Mouse (Mus musculus) cerebellum, adult 2 months (tissue): ENCODE results near the gene Pfkfb3. TPM values are rescaled to one million over a fixed set of nuclear protein-coding genes. Genes with fewer than 3 reads are reported as not detected.

Experiments used
- DNase-seq, 2 experiments: peaks; one replicate each; pipeline ENCODE4 v3.0.0; 2021
- H3K27ac ChIP-seq: fragments of 200-500 bp; 2 replicates; pipeline ENCODE4 v1.5.1; 2012; ENCODE audit warnings: low read length, control low read depth, inconsistent platforms; ENCODE audit not compliant: insufficient read depth
- H3K27me3 ChIP-seq: fragments of 200-500 bp; 2 replicates; pipeline ENCODE4 v1.6.1; 2012; ENCODE audit warnings: inconsistent platforms, mild to moderate bottlenecking, low read length, moderate library complexity; ENCODE audit not compliant: control insufficient read depth, insufficient read depth
- H3K4me1 ChIP-seq: fragments of 200-500 bp; 2 replicates; pipeline ENCODE4 v1.6.1; 2011; ENCODE audit warnings: low read length; ENCODE audit not compliant: control insufficient read depth, insufficient read depth
- H3K4me3 ChIP-seq: fragments of 200-500 bp; replicated peaks from 2 replicates; pipeline ENCODE3; 2011; ENCODE audit warnings: mild to moderate bottlenecking, low read depth, low read length, control low read depth; ENCODE audit not compliant: insufficient read depth
- CTCF ChIP-seq: fragments of 200-500 bp; IDR thresholded peaks from 2 replicates; pipeline ENCODE4 v1.5.1; 2011; ENCODE audit warnings: low read depth, mild to moderate bottlenecking, control low read depth, low read length, moderate library complexity, borderline replicate concordance; ENCODE audit not compliant: insufficient read depth
- POLR2A ChIP-seq: fragments of 200-500 bp; IDR thresholded peaks from 2 replicates; pipeline ENCODE4 v1.6.1; 2011; ENCODE audit warnings: low read length, control low read depth, borderline replicate concordance; ENCODE audit not compliant: insufficient read depth
- WGBS: fragments of 180-500 bp; shearing (Covaris S2); methylation state at CpG from one replicate; pipeline ENCODE4 v1.1.7; 2018; 5-methylcytosine and 5-hydroxymethylcytosine counted together
- polyA plus RNA-seq: library from polyadenylated mRNA; depleted of rRNA; stranded (reverse); fragments of >200 nt; gene quantifications from 2 replicates; pipeline ENCODE4 v1.2.3, GENCODE M21; 2012

Gene Pfkfb3
- polyA plus RNA-seq, 1 experiment: 38.2 TPM

DNA sequence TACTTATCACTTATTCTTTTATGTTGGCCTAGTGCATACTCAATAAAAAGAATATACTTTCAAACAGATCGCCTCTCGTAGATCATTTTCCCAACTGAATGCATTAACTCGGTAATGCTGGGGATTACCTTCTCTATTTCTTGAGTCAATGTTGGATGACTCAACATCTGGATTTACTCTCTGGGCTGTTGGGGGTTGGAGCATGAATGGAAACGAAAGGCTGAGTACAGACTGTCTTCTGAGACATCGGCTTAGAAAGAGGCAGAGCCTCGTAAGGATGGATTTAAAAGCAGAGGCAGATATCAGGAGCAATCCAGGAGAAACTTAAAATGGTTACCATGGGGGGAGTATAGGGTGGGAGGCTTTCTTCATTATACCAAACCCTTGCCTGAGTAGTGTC, 24.3 kb upstream of the Pfkfb3 start:
- TF ChIP-seq POLR2A (no peak), CTCF (no peak)
- WGBS: 92% methylated on average over 6 of the region's 6 CpGs
- Histone ChIP-seq H3K4me1 (no peaks in the 10 kb centered on the region), H3K27me3 (no peaks in the 10 kb centered on the region), H3K4me3 (no peak overlapping the region), H3K27ac (no peak overlapping the region)
- no peak for DNase-seq

DNA sequence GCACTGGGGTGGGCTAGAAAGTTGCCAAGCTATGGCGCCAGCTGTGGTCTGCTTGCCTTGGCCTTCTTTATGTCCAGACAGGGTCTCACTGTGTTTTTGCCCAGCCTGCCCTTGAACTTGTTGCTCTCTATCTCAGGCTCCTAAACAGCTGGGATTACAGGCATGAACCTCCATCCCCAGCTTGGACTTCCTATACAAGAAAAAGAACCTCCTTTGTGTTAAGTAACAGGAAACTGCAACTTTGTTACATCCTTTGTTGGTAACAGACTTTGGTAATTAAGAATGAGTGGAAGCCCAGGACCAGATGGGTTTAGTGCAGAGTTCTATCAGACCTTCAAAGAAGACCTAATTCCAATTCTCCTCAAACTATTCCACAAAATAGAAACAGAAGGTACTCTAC, 19.8 kb upstream of the Pfkfb3 start:
- Histone ChIP-seq H3K4me3 (no peak overlapping the region), H3K27me3 (no peaks in the 10 kb centered on the region), H3K4me1 (no peaks in the 10 kb centered on the region), H3K27ac (no peak overlapping the region)
- WGBS: 94% methylated on average over 1 of the region's 1 CpGs
- DNase-seq: no peak
- TF ChIP-seq CTCF (no peak), POLR2A (no peak)

DNA sequence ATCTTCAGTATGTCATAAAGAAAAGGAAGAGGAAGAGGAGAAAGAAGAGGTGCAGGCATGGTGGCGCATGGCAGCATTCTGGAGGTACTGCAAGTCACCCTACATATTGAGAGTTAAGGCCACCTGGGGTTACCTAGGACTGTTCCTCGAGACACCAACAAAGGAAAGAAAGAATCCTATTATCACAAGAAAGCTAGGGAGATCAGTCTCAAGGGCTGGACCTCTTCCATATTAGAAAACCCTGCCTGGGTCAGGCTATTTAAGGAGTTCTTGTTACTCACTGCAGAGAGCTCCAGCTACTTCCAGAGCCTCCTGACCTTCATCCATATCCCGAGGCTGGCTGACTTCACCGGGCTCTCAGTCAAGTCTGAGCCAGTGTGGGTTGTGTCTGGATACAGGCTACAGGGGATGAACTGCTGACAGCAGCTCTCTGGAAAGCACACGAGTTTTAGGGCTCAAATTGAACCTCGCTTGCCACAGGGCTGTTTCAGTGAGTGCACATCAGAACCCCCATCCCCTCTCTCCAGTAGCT, 17.2 kb upstream of the Pfkfb3 start:
- no peak overlapping the region for H3K27ac ChIP-seq
- no peaks in the 10 kb centered on the region for H3K4me1 ChIP-seq
- peak in 1 of 2 experiments; percentile 14 for DNase-seq
- TF ChIP-seq CTCF: no peak
- no peak for TF ChIP-seq POLR2A
- H3K27me3 ChIP-seq: no peaks in the 10 kb centered on the region
- H3K4me3 ChIP-seq: no peak overlapping the region
- WGBS: 36% methylated on average over 6 of the region's 6 CpGs

DNA sequence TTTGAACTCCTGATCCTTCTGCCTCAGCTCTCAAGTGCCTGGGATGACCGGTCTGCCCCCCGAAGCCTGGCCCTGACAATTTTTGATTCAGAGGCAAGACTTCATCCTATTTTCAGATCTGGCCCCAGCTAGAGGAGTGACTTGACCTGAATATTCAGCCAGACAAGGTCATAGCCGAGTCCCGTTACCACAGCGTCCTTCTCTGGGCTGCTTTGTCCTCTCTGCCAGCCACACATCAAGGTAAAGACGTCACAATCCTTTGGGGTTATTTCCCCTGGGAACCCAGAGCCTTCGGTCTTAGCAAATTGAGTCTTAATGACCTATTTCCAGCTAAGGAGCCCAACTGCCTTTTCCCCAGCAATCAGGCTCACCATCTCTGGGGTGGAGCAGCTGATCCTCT, 14.6 kb upstream of the Pfkfb3 start:
- WGBS: 75% methylated on average over 7 of the region's 7 CpGs
- TF ChIP-seq POLR2A: no peak
- no peak for TF ChIP-seq CTCF

DNA sequence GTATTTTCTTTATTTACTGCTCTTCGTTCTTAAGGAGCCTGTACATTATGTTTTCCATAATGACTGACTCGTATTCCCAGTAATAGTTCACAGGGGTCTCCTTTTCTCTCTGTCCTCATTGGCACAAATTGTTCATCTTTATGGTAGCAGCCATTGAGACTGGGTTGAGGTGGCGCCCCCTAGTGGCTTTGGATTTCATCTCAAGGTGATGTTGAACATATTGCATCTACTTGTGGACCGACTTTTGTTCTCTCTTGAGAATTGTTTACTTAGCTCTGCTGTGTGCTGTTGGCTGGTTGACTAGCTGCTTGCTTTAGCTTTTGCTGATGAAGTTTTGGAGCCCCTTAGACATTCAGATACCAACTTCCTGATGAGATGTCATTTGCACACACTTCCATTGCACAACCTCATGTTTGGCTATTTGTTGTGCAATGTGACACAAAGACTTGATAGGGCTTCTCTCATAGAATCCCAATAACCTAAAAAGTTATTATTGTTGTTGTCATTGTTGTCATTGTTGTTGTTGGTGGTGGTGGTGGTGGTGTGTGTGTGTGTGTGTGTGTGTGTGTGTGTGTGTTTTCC, 14.0 kb upstream of the Pfkfb3 start:
- no peaks in the 10 kb centered on the region for H3K27me3 ChIP-seq
- no peak overlapping the region for H3K4me3 ChIP-seq
- no peak overlapping the region for H3K27ac ChIP-seq
- TF ChIP-seq CTCF (no peak), POLR2A (no peak)
- DNase-seq: no peak
- H3K4me1 ChIP-seq: no peaks in the 10 kb centered on the region
- WGBS: 61% methylated on average over 4 of the region's 4 CpGs

More for the DNA sequence above, 14.6 kb upstream of the Pfkfb3 start:
- no peaks in the 10 kb centered on the region for H3K27me3 ChIP-seq
- H3K4me1 ChIP-seq: no peaks in the 10 kb centered on the region
- DNase-seq: peak in 1 of 2 experiments; percentile 10
- H3K27ac ChIP-seq: no peak overlapping the region
- no peak overlapping the region for H3K4me3 ChIP-seq

DNA sequence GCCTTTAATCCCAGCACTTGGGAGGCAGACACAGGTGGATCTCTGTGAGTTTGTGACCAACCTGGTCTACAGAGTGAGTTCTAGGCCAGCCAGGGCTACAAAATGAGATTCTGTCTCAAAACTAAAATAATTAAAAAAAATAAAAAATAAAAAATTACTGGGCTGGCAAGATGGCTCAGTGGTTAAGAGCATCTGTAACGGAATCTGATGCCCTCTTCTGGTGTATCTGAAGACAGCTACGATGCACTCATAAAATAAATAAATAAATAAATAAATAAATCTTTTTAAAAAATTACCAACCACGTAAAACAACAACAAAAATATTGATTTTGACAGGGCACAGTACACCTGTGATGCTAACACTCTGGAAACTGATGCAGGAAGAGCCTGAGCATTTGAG, 13.0 kb upstream of the Pfkfb3 start:
- Histone ChIP-seq H3K27ac (no peak overlapping the region), H3K4me1 (no peaks in the 10 kb centered on the region), H3K27me3 (no peaks in the 10 kb centered on the region), H3K4me3 (no peak overlapping the region)
- WGBS: 86% methylated on average over 3 of the region's 3 CpGs
- DNase-seq: no peak
- TF ChIP-seq POLR2A: no peak
- no peak for TF ChIP-seq CTCF

DNA sequence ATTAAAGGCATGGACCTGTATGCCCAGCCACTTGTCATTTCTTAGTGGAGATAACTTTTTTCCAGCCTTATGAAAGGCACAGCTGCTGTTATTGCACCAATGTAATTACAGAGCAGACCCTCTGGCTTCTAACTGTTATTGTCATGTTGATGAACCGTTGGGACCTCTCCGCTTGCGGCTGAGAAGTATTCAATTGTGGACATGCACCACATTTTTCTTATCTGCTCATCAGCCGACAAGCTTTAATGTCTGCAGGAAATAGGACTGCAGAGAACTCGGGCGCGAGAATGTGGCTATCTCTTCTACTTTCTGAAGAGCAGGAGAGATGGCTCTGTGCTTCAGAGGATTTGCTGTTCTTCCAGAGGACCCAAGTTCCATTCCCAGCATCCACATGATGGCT, 12.4 kb upstream of the Pfkfb3 start:
- Histone ChIP-seq H3K27ac (no peak overlapping the region), H3K4me3 (no peak overlapping the region), H3K4me1 (no peaks in the 10 kb centered on the region), H3K27me3 (no peaks in the 10 kb centered on the region)
- WGBS: 77% methylated on average over 7 of the region's 7 CpGs
- no peak for TF ChIP-seq CTCF
- TF ChIP-seq POLR2A: no peak
- DNase-seq: no peak

DNA sequence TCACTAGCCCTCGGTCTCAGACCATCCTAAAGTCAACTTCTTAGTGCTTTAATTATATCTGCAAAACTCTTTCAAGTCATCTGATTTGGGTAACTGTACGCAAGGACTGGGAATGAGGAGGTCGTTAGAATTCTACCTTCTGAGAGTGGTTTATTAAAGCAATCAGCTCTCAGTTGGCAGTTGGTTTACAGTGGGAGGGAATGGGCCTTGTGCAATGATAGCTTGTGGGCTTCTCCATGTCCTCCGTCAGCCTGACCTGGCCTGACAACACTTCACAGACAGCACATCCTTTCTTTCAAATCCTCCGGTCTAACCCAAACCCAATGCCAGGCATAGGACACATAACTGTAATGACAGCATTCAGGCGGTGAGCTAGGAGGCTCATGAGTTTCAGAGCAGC, 10.9 kb upstream of the Pfkfb3 start:
- no peak overlapping the region for H3K27ac ChIP-seq
- no peak for DNase-seq
- TF ChIP-seq CTCF: no peak
- TF ChIP-seq POLR2A: no peak
- no peak overlapping the region for H3K4me3 ChIP-seq
- H3K27me3 ChIP-seq: no peaks in the 10 kb centered on the region
- no peaks in the 10 kb centered on the region for H3K4me1 ChIP-seq
- WGBS: 89% methylated on average over 6 of the region's 6 CpGs
